Mouse (Mus musculus): Measurements from ENCODE around the gene Nr1h3.

Gene Nr1h3

DNA sequence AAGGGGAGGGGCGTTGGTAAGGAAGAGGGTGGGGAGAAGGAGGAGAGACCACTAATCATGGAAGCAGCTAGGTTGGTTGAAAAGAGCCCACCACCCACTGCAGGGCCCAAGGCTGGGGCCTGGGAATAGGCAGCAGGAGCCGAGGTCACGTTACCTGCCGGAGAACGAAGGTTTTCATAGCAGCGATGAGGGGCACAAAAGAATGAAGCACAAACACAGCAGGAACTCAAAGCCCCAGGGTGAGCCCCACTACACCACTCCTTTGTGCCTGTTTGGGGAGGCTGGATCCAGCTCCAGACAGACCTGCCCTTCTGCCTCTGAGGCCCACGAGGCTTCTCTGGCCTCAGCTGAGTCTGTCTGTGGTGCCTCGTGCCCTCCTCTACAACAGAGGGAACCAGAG is 62.9 kb downstream of the Nr1h3 start:
- DNase-seq (ENCODE audit: low spot score), result no peak

GRCm38 (mm10) chr2:91139311-91139710 is 63.3 kb downstream of the Nr1h3 start:
- DNase-seq (ENCODE audit: low spot score), result no peak

DNA sequence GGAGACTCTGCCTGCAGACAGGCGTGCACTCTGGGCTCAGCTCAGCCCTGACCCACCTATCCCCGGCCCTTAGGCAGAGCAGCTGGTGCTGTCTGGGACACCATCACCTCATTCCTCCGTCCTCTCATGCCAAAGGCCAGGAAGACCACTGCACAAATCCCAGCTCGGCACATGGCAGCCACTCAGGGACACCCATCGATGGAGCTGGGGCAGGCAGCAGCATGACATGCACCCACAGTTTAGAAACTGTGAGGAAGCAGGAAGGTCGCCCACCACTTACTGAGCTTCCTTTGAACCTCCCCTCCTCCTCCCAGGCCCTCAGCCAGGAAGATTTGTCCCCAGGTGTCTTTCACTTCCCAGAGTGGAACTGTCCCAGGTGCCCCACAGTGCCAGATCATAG is 65.2 kb downstream of the Nr1h3 start:
- no peak for DNase-seq (ENCODE audit: low spot score)

DNA sequence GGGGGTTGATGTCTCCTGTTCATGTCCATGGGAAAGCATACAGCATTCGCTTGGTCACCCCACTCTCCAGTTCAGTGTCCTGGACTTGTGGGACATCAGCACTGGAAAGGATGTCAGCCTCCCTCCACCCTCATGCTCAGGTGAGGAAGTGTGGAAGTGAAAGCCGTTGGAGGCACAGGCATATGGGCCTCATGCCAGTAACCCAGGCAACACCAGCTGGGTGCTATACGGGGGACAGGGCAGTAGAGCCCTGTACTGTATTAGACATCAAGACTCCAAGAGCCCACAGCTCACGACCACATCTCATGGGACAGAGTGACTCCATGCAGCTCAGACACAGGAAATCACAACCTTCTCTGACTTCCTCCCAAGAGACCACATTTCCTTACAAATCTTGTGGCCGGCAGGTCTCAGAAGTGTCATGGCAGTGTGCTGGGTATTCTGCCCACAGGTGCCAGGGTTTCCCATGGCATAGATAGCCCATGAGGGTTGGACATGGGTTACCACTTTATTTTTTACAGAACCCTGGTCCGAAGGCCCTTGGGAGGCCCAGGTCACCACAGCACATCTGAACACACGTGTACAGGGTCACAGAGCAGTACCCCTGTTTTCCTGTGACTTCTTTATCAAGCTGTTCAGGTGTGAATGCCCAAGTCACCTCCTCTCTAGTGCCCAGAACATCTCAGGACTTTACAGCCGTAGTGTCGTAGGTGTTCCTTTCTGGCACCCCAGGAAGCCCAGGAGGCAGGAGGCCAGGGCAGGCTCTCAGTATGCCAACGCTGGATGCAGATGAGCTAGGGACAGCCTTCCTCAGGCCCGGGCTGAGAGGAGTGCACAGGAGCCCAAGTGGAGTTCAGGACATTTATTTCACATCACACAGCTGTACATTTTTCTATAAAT is 65.9 kb downstream of the Nr1h3 start:
- DNase-seq (ENCODE audit: low spot score), result no peak
